Mouse (Mus musculus) heart, postnatal 10 days (tissue): ENCODE measurements at regions not wholly inside any gene's neighbourhood (a gene's known extent, or its start where the extent isn't known, plus 50 kb on each side); places are given as distances from the start of the nearest gene placed in this dataset.

ENCODE experiments used
- DNase-seq, 2 experiments: peaks; one replicate each; pipeline ENCODE4 v3.0.0; 2021
- intact Hi-C: fragments of 180-260 bp; cut with DNase I; formaldehyde crosslinking; loops from one replicate; pipeline ENCODE4 v1.15.1; 2025

DNA sequence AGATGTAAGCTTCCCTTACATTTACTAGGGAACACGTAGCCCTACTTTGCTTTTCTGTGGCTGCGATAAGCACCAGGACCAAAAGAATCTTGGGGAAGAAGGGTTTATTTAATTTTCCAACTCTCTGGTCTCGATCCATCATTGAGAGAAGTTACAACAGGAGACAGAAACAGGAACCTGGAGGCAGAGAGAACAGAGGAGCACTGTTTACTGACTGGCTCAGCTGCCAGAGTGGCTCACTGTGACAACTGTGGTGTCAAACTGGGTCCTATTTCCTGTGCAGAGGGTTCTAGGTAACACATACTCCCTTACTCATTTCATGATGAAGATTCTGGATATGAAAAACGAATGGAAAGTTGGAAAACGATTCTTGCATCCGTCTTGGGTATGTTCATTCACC lies 125.7 kb upstream of the Meis1 start:
- intact Hi-C loops: no loop called here
- no peak for DNase-seq

- intact Hi-C loops: no loop called here
- no peak for DNase-seq
Observed at GRCm38 (mm10) chr11:19145263-19145662, 126.5 kb upstream of the Meis1 start.

DNA sequence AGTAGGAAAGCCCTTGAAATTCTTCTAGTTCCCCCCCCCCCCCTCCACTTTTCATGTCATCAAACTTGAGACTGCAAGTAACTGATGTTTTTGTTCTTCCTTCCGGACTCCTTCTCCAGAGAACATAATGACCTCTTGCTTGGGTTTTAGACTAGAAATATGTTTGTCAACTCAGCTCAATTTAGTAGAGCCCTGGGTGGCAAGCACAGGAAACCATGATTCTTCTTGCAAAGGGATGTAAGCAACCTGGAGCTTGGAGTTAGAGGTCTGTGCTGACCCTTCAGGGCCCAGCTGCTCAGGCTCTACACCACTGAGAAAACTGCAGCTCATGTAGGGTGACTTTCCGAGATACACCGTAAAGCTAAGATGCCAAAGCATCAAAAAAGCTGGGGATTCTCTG lies 127.2 kb upstream of the Meis1 start:
- intact Hi-C loops: no loop called here
- DNase-seq: no peak

DNA sequence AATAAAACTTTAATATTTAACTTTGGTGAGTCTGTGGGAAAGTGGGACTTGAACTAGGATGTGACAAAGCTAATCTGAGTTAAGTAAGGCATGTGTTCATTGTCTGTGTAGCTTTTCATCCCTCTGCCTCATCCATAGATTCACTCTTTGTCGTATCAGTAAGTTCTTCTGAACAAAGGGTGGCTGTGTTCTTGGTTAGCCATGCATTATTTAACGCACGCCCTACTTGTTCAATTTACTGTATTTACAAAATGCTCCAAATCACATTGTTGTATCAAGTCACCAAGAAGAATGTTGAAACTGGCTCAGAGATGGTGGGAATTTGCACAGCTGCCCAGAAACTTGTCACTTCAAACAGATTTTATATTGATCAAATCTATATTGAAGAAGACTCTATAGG lies 132.2 kb upstream of the Meis1 start:
- DNase-seq: no peak
- intact Hi-C loops: no loop called here

DNA sequence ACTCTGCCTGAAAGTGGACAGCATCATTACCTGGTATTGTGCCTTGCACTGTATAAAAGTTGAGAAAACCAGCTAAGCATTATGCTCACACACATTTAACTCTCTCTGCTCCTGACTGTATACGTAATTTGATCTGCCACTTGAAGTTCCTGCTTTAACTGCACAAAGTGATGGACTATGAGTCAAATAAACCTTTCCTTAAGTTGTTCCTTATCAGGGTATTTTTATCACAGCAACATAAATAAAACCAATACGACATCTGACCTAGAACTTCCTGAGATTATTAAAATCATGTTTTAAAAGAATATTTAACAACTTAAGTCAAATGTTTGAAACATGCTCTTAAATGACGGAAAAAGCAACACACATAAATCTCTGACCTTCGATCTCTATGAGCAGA lies 134.9 kb upstream of the Meis1 start:
- intact Hi-C loops: no loop called here
- no peak for DNase-seq

DNA sequence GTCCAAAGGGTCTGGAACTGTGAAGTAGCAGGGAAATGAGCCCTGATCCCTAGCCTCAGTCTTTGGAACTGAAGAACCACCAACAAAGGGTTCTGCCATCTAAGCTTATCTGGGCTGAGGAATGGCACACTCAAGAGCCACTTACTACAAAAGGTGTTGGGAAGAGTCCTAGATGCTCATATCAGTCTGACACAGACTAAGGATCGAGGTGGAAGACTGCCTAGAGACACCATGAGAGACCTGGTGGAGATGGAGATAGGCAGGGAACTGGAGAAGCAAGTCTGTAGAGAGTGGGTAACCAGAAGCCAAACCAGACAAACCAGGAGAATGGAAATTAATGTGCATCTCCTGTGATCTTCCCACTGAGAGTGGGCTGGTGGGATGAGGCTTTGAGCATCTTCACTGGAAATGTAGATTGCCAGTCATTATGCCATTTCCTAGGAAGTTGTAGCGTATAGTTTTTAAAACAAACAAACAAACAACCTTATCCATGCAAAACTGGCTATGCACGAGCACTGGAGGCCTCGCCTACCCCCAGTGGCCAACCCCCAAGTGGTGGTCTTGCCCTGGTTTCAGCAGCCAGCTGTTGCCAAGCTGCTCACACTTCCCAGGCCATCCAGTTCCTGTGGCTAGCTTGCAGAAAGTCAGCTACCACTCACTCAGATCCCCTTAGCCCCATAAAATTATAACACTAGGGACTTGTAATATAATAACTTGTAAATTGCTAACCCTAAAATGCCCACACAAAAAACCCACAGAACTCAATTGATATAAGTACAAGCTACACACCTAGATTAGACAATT lies 136.2 kb upstream of the Meis1 start:
- DNase-seq: no peak
- intact Hi-C loops: no loop called here

DNA sequence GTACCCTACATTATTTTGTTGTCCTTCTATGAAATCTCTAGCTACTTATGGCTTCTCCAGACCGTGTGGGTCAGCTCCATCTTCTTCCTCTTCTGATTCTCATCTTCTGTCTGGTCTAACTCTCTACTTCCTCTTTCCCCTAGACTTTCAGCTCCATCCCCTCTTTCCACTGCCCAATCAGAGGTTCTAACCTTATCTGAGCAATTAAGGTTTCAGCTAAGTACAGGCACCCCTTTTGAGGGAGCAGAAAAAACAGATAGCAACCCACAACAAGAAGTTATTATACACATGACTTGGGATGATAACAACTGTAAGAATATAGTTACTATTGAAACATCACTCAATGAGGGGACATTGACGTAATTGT lies 136.8 kb upstream of the Meis1 start:
- intact Hi-C loops: no loop called here
- no peak for DNase-seq

- no peak for DNase-seq
- intact Hi-C loops: no loop called here
Observed at GRCm38 (mm10) chr11:19160227-19160626, 141.4 kb upstream of the Meis1 start.

DNA sequence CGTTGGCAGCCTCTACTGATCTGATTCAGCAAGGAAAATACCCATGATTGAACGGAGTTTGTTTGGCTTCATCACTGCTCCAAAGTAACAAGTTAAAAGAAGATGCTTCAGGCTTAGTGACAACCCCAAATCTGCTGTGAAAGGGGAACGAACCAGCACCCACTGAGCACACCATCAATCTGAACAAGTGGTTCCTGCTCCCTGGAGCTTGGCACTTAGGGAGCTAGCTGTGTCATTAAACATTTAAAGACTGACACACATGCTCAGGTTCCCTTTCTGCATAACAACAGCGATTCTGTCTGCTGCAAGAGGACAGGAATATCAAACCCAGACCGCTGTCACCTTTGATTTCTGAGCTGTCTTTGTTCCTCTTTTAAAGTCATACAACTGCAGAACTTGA lies 141.9 kb upstream of the Meis1 start:
- DNase-seq: no peak
- intact Hi-C loops: no loop called here

GRCm38 (mm10) chr11:19170938-19171337 lies 152.2 kb upstream of the Meis1 start:
- intact Hi-C loops: no loop called here
- DNase-seq: no peak

DNA sequence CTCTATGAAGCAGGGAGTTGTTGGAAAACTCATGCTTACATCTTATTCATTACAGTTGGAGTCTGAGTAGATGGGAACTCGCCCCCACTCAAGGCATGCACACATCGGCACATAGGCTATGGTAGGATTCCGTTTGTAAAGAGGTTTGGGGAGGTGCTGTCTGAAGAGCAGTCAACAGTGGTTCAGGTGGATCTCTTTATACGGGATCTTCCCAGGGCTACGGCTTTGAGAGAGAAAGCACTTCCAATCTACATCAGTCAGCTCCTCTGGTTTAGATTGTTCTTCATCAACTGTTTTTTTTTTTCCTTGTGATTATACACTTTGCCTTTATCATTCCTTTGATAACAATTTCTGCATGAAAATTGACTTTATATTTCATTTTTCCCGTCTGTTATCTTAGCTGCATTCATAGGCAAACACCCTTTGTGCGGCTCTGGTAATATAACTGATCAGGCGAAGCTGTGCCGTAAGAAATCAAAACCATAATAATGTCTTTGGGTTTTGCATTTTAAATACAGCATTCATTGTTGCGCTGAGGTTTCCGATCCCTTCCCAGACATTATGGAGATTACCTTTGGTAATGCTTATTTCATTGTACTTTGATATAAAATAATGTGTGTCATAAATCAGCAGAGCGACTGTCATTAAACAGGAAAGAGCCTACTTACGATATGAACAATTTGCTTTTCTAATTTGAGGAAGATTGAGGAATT lies 155.7 kb upstream of the Meis1 start:
- intact Hi-C loops: no loop called here
- no peak for DNase-seq

- no peak for DNase-seq
- intact Hi-C loops: no loop called here
Observed at GRCm38 (mm10) chr11:19179290-19179689, 160.5 kb upstream of the Meis1 start.

- DNase-seq: peak; percentile 20 to 43
- intact Hi-C loops: no loop called here
Observed at GRCm38 (mm10) chr11:19189778-19190177, 171.0 kb upstream of the Meis1 start.

- intact Hi-C loops: no loop called here
- DNase-seq: no peak
Observed at GRCm38 (mm10) chr11:19194464-19194863, 175.7 kb upstream of the Meis1 start.

DNA sequence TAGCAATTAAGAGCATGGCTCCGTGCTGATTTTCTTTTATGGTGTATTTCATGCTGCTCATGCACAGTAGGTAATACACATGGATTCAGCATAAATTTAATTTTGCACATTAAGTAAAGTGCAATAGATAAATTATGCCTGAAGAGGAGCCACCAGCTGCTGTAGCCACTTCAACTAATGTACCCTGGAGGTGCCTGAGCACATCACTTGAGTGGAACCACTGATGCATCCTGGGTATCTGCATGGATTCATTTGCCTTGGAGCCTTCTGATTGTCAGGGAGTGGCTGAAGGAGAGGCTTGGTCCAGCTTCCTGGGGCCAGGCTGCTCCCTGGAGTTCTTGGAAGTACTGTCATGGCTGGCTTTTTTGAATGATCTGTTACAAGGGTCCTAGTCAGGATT lies 179.0 kb upstream of the Meis1 start:
- intact Hi-C loops: no loop called here
- no peak for DNase-seq

DNA sequence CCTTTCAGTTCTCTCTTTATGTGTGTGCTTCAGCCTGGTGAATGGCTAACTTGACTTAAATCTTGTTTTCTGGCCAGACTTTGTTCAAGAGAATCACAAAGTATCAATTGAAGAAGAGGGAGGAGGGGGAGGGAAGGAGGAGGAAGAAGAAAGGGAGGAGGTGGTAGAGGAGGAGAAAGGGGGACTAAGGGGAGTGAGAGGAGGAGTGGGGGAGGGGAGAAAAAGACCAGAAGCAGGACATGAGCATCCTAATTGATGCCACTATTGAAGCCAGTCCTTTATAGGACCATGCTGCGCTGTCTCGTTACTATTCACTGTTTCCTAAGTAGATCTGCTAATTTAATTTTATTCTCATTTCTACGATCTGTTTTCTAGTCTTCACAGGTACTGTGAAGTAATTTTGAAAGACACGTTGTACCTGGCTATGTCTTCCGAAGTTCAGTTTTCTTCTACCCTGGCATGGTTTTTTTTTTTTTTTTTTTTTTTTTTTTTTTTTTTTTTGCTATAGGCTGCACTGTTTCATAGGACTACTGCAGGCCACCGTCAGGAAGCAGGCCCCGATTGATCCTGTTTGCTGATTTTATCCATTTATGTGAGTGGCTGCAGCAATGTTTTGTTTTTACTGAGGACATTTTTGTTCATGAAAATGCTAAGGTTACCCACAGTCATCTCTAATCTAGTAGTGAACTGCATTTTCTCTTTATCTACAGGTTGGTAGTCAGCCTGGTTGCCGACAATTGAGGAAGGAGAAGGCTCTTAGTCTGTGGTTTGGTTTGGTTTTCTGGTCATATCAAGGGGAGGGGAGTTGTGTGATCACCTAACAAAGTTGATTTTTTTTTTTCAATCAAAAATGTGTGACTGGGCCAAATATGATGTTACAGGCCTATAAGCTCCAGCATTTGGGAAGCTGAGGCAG lies 184.1 kb upstream of the Meis1 start:
- no peak for DNase-seq
- intact Hi-C loops: no loop called here

DNA sequence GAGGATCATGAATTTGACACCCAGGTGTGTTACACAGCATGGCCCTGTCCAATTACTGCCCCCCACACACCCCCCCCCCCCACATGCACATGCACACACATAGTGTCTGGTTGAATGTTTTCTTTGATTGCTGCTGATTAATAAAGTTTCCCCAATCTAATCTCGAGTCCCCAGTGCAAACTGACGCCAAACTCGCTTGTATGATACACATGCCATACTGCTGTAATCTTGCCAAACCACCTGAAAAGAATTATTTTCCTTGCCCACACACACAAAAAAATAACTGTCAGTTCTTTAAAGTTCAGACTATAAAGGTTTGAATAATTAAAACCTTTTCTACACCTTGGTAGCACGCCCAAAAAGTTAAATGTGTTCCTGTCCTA lies 184.7 kb upstream of the Meis1 start:
- DNase-seq: no peak
- intact Hi-C loops: no loop called here

GRCm38 (mm10) chr11:19203968-19204367 lies 185.2 kb upstream of the Meis1 start:
- intact Hi-C loops: no loop called here
- peak; percentile 66 to 71 for DNase-seq

- intact Hi-C loops: no loop called here
- peak; percentile 32 to 38 for DNase-seq
Observed at GRCm38 (mm10) chr11:19204521-19204920, 185.7 kb upstream of the Meis1 start.

- no peak for DNase-seq
- intact Hi-C loops: no loop called here
Observed at GRCm38 (mm10) chr11:19205174-19205573, 186.4 kb upstream of the Meis1 start.

GRCm38 (mm10) chr11:19219476-19219875 lies 200.7 kb upstream of the Meis1 start:
- no peak for DNase-seq
- intact Hi-C loops: no loop called here

DNA sequence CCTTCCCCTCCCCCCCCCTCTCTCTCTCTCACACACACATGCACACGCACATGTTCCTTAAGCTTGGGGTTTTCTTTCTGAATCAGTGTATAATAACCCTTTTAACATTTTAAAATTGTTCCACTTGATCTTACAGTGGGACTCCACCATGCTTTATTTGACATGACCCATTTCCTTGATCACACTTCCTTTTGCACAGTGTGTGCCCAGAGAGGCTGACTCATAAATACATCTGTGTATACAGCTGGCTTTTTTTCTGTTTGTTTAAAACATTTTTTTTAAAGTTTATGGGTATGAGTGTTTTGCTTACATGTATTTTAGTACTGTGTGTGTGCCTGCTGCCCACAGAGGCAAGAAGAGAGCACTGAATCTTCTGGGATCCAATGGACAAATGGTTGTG lies 202.7 kb upstream of the Meis1 start:
- no peak for DNase-seq
- intact Hi-C loops: no loop called here
